Mouse (Mus musculus) megakaryocyte, embryonic 14.5 days (primary cell): Measurements from ENCODE around the gene Rnf157.

Experiments used
- FLI1 ChIP-seq: IDR thresholded peaks from 2 replicates; pipeline ENCODE4 v1.6.1; 2012; ENCODE audit warnings: low read length, inconsistent platforms, mixed read lengths
- GATA1 ChIP-seq: IDR thresholded peaks from 3 replicates; pipeline ENCODE4 v1.6.1; 2012; ENCODE audit warnings: mixed read lengths, low read length, inconsistent platforms, borderline replicate concordance

DNA sequence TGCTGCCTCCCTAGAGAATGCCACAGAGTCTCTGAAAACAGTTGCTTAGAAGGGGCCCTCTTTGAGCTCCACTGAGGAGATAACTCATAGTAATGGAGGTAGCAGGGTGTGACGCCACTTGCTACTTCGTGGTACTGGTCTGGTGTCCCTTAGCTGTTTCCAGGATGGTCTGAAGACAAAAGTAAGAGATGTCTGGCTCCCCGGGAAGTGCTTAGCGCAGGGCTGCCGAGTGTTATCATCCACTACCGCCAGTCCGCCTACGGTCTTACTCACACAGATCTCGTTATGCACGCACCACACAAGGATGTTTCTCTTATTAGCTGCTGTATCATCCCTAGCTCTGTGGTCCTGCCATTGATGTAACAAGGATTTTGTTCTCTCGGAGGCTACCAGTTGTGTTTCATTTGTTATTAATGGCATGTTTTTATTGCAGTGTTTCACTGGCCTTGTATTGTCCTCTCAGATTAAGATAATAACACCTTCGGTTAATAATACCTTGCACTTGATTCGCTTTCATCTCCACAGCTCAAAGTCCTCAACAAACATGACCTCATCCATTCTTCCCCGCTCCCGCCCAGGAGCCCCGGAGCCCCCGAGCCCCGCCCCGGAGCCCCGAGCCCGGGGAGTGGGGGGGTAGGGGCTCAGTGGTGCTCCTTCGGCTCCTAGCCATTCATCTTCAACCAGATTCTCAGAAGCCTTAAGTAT, 18.0 kb upstream of the Rnf157 start:
- no peak for TF ChIP-seq GATA1
- no peak for TF ChIP-seq FLI1
